ENCODE assay signal across 23 mouse cellular contexts in the genomic region with DNA sequence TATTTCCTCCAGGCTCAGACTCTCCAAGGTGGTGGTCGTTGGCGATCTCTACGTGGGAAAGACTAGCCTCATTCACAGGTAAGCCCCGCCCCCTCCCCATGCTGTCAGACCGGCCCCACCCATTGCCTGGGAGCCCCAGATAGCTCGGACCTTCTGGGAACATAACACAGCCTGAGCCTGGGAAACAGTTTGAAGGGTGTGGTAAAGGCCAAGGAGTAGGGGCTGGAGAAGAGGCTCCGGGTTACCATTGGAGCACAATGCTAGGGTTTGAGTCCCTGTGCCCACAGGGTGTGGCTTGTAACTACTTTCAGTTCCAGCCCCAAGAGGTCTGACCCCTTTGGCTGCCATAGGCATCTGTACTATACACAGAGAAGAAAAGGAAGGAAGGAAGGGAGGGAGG. TPM values are rescaled to one million over a fixed set of nuclear protein-coding genes. Genes with fewer than 3 reads are reported as not detected.
DNase-seq lines count a peak whose midpoint lies in the region; ATAC-seq and TF ChIP-seq lines count a peak whose summit lies in the region.
"Had no signal": no experiment of that assay in that cellular context is flagged by ENCODE, and none has a peak within 500 bp of the region (broad histone marks: within the 10 kb centered on the region; RNA-seq: fewer than 3 reads in every experiment).

No protein-coding gene starts in this region.

- 0 out of 2 replicates have a peak, but pooled peaks cover 5% of the 10 kb centered on the region for H3K27me3 ChIP-seq in heart, embryonic 12.5 days (replicated peaks)
- H3K27me3 ChIP-seq in heart, embryonic 10.5 days (ENCODE audit: insufficient read depth, poor library complexity, severe bottlenecking), result peaks cover 4% of the 10 kb centered on the region; the same call in 1 of the 2 replicates
- peaks cover 36% of the 10 kb centered on the region for H3K27me3 ChIP-seq in E14TG2a.4 (ENCODE audit: insufficient read depth, low read length)
- no peaks in the 10 kb centered on the region for H3K27me3 ChIP-seq in cerebellum, adult 2 months (ENCODE audit: control insufficient read depth, insufficient read depth, low read length)
- H3K27me3 ChIP-seq: limb, embryonic 13.5 days; lung, embryonic 15.5 days had no signal

- H3K9ac ChIP-seq in heart, embryonic 12.5 days, result no peak overlapping the region
- H3K9ac ChIP-seq: hindbrain, embryonic 14.5 days; limb, embryonic 13.5 days; lung, embryonic 15.5 days had no signal

- peak; percentile 71; the same call in 1 of the 2 replicates for ATAC-seq in heart, embryonic 12.5 days (ENCODE audit: insufficient number of reproducible peaks, low FRiP score)
- ATAC-seq in granulocyte monocyte progenitor cell, adult 5-6 weeks (replicated peaks; ENCODE audit: poor library complexity, severe bottlenecking), result peak; percentile 50
- peak; percentile 58 for ATAC-seq in megakaryocyte, adult 5-6 weeks (ENCODE audit: poor library complexity, severe bottlenecking)
- ATAC-seq: activated CD4-positive, CD25-positive, alpha-beta regulatory T cell, adult 4 months had no signal

- H3K4me2 ChIP-seq in heart, embryonic 12.5 days, result no peak overlapping the region
- H3K4me2 ChIP-seq: hindbrain, embryonic 14.5 days; limb, embryonic 13.5 days; lung, embryonic 15.5 days had no signal

- H3K27ac ChIP-seq in heart, embryonic 12.5 days (ENCODE audit: poor library complexity, severe bottlenecking), result no peak overlapping the region
- H3K27ac ChIP-seq in heart, embryonic 10.5 days, result no peak overlapping the region
- no peak overlapping the region for H3K27ac ChIP-seq in cerebellum, adult 2 months (ENCODE audit: insufficient read depth, low read length)
- H3K27ac ChIP-seq: gastrocnemius, adult 2 months; hindbrain, embryonic 14.5 days; limb, embryonic 13.5 days; lung, embryonic 15.5 days had no signal

- H3K36me3 ChIP-seq in heart, embryonic 12.5 days, result peaks cover 4% of the 10 kb centered on the region
- H3K36me3 ChIP-seq in heart, embryonic 10.5 days, result peaks cover 14% of the 10 kb centered on the region; the same call in 1 of the 2 replicates
- H3K36me3 ChIP-seq in E14TG2a.4 (ENCODE audit: insufficient read depth, low read length), result no peaks in the 10 kb centered on the region
- H3K36me3 ChIP-seq: lung, embryonic 15.5 days had no signal

- WGBS in heart, embryonic 12.5 days, result 29% methylated on average over 7 of the region's 7 CpGs
- WGBS in heart, embryonic 10.5 days, result 27% methylated on average over 7 of the region's 7 CpGs
- WGBS in cerebellum, adult 2 months, result 65% methylated on average over 7 of the region's 7 CpGs

- no peaks in the 10 kb centered on the region for H3K9me3 ChIP-seq in heart, embryonic 12.5 days (replicated peaks)
- no peaks in the 10 kb centered on the region for H3K9me3 ChIP-seq in heart, embryonic 10.5 days
- no peaks in the 10 kb centered on the region for H3K9me3 ChIP-seq in E14TG2a.4 (ENCODE audit: low read length)
- H3K9me3 ChIP-seq: limb, embryonic 13.5 days; lung, embryonic 15.5 days had no signal

- no peak for TF ChIP-seq CTCF in E14TG2a.4 (conservative IDR thresholded peaks at IDR 0.05; ENCODE audit: low read length)
- no peak for TF ChIP-seq CTCF in cerebellum, adult 2 months (IDR thresholded peaks at IDR 0.05; ENCODE audit: borderline replicate concordance, insufficient read depth, low read depth, low read length)

- no peak for TF ChIP-seq POLR2A in cerebellum, adult 2 months (IDR thresholded peaks at IDR 0.05; ENCODE audit: borderline replicate concordance, insufficient read depth, low read length)

- DNase-seq in heart, embryonic 10.5 days (ENCODE audit: low spot score), result no peak
- no peak for DNase-seq in urinary bladder, postnatal 10 days (ENCODE audit: low spot score)
- no peak for DNase-seq in kidney, postnatal 10 days
- no peak for DNase-seq in cerebellum, adult 2 months
- DNase-seq: adrenal gland, postnatal 36 days; cerebellum, postnatal 10 days; embryo, embryonic 11 days; gastrocnemius, adult 2 months; heart, adult 18-20 months; heart, postnatal 10 days; kidney, adult 8-10 months; kidney, postnatal 4 days; thymus, adult 2 months had no signal

- H3K4me3 ChIP-seq in heart, embryonic 12.5 days, result no peak overlapping the region
- H3K4me3 ChIP-seq in heart, embryonic 10.5 days, result no peak overlapping the region
- H3K4me3 ChIP-seq in E14TG2a.4 (replicated peaks; ENCODE audit: low read length), result peak overlapping the region; percentile 21; the same call in 1 of the 2 replicates
- H3K4me3 ChIP-seq in cerebellum, adult 2 months (replicated peaks; ENCODE audit: insufficient read depth, low read depth, low read length), result no peak overlapping the region
- H3K4me3 ChIP-seq: erythroblast, embryonic 14.5 days; gastrocnemius, adult 2 months; limb, embryonic 13.5 days; lung, embryonic 15.5 days had no signal

- H3K4me1 ChIP-seq in heart, embryonic 12.5 days (replicated peaks), result peaks cover 8% of the 10 kb centered on the region; the same call in 1 of the 2 replicates
- peaks cover 12% of the 10 kb centered on the region; the same call in 1 of the 2 replicates for H3K4me1 ChIP-seq in heart, embryonic 10.5 days
- peaks cover 42% of the 10 kb centered on the region for H3K4me1 ChIP-seq in E14TG2a.4 (replicated peaks; ENCODE audit: low read depth, low read length)
- no peaks in the 10 kb centered on the region for H3K4me1 ChIP-seq in cerebellum, adult 2 months (ENCODE audit: control insufficient read depth, insufficient read depth, low read length)
- H3K4me1 ChIP-seq: limb, embryonic 13.5 days; lung, embryonic 15.5 days had no signal

RNA-seq across cellular contexts. Expression of a gene that starts 7.6 kb away (rescaled TPM):
- polyA plus RNA-seq in heart, embryonic 12.5 days (2016; fragmentation: Nextera tagmentation; extraction: Ambion mirVana), result 4.3 and 4.8 TPM in 2 replicates
- 5.8 and 8.6 TPM in 2 replicates for polyA plus RNA-seq in heart, embryonic 10.5 days (2016; fragmentation: Nextera tagmentation; extraction: Ambion mirVana)
- total RNA-seq in granulocyte monocyte progenitor cell, adult 5-6 weeks (2014; fragmentation: Nextera tagmentation), result 1.6 and 2.1 TPM in 2 replicates
- total RNA-seq in granulocyte monocyte progenitor cell, adult 5-6 weeks (2017), result 0.99 TPM in 1 of 2 replicates, not detected in the other
- 7.6 and 7.7 TPM in 2 replicates for total RNA-seq in megakaryocyte, adult 5-6 weeks (2015)
- 2.0 and 2.9 TPM in 2 replicates for total RNA-seq in megakaryocyte, adult 5-6 weeks (2017)
- 20.4 and 21.2 TPM in 2 replicates for polyA plus RNA-seq in cerebellum, adult 2 months (2012; rRNA removed)
- polyA plus RNA-seq: erythroblast, embryonic 14.5 days had no signal

RNA-seq across cellular contexts. Expression of a gene that starts 12.1 kb away (rescaled TPM):
- not detected in 2 replicates for polyA plus RNA-seq in heart, embryonic 12.5 days (2016; fragmentation: Nextera tagmentation; extraction: Ambion mirVana)
- polyA plus RNA-seq in heart, embryonic 10.5 days (2016; fragmentation: Nextera tagmentation; extraction: Ambion mirVana), result not detected in 2 replicates
- total RNA-seq in granulocyte monocyte progenitor cell, adult 5-6 weeks (2014; fragmentation: Nextera tagmentation), result not detected in 2 replicates
- not detected in 2 replicates for total RNA-seq in granulocyte monocyte progenitor cell, adult 5-6 weeks (2017)
- not detected in 2 replicates for total RNA-seq in megakaryocyte, adult 5-6 weeks (2015)
- total RNA-seq in megakaryocyte, adult 5-6 weeks (2017), result not detected in 2 replicates
- 0.43 and 0.79 TPM in 2 replicates for polyA plus RNA-seq in cerebellum, adult 2 months (2012; rRNA removed)
- total RNA-seq: gastrocnemius, adult 2 months; heart, adult 18-20 months; heart, postnatal 10 days had no signal
- polyA plus RNA-seq: activated CD4-positive, CD25-positive, alpha-beta regulatory T cell, adult 4 months; erythroblast, embryonic 14.5 days; limb, embryonic 13.5 days; thymus, adult 2 months; urinary bladder, adult 2 months had no signal

RNA-seq across cellular contexts. Expression of a gene that starts 15.9 kb away (rescaled TPM):
- 21.9 and 23.7 TPM in 2 replicates for polyA plus RNA-seq in heart, embryonic 12.5 days (2016; fragmentation: Nextera tagmentation; extraction: Ambion mirVana)
- polyA plus RNA-seq in heart, embryonic 10.5 days (2016; fragmentation: Nextera tagmentation; extraction: Ambion mirVana), result 26.6 and 41.3 TPM in 2 replicates
- 28.1 and 32.0 TPM in 2 replicates for total RNA-seq in granulocyte monocyte progenitor cell, adult 5-6 weeks (2014; fragmentation: Nextera tagmentation)
- 17.7 and 24.5 TPM in 2 replicates for total RNA-seq in granulocyte monocyte progenitor cell, adult 5-6 weeks (2017)
- 14.1 and 14.5 TPM in 2 replicates for total RNA-seq in megakaryocyte, adult 5-6 weeks (2015)
- total RNA-seq in megakaryocyte, adult 5-6 weeks (2017), result 9.1 and 14.5 TPM in 2 replicates
- polyA plus RNA-seq in cerebellum, adult 2 months (2012; rRNA removed), result 44.3 and 44.4 TPM in 2 replicates
